Mouse (Mus musculus) ES-E14 (cell line): ENCODE measurements at regions not wholly inside any gene's neighbourhood (a gene's known extent, or its start where the extent isn't known, plus 50 kb on each side); places are given as distances from the start of the nearest gene placed in this dataset.
A peak's percentile ranks its signal among the peaks of the same experiment; 100 is the strongest.
"Not testable (repeated sequence)": the region's sequence is repeated elsewhere in the genome, so short reads cannot be mapped to it uniquely, and the experiment has no call there.

Experiments
- DNase-seq: peaks from one replicate; pipeline ENCODE4 v3.0.0-alpha.2; 2013; ENCODE audit warnings: low read depth, low spot score
- H3K27ac ChIP-seq: 2 replicates; pipeline ENCODE4 v1.5.1; 2012; ENCODE audit warnings: low read depth, mild to moderate bottlenecking, low read length, moderate library complexity, mixed read lengths; ENCODE audit not compliant: poor library complexity, insufficient read depth, severe bottlenecking
- H3K36me3 ChIP-seq: 2 replicates; pipeline ENCODE4 v1.6.1; 2012; ENCODE audit warnings: mild to moderate bottlenecking, low read length, moderate library complexity, mixed read lengths; ENCODE audit not compliant: control insufficient read depth, poor library complexity, insufficient read depth, severe bottlenecking
- H3K4me1 ChIP-seq, 2 experiments: fragments of 150-350 bp in 1 of 2; sonication (generic) in 1 of 2; 2 replicates each; pipeline ENCODE4 v1.6.1; 2012; ENCODE audit warnings: low read length in 2 of 2, mild to moderate bottlenecking in 1 of 2, mixed read lengths in 1 of 2; ENCODE audit not compliant: control insufficient read depth in 2 of 2, insufficient read depth in 2 of 2, poor library complexity in 1 of 2
- H3K4me3 ChIP-seq, 2 experiments: fragments of 150-350 bp in 1 of 2; sonication (generic) in 1 of 2; 2 replicates each; pipeline ENCODE4 v1.5.1; 2012; ENCODE audit warnings: low read length in 2 of 2, low read depth in 1 of 2, mild to moderate bottlenecking in 1 of 2, mixed read lengths in 1 of 2; ENCODE audit not compliant: insufficient read depth in 1 of 2, poor library complexity in 1 of 2, severe bottlenecking in 1 of 2
- H3K9ac ChIP-seq: 2 replicates; pipeline ENCODE4 v1.6.1; 2012; ENCODE audit warnings: low read depth, mild to moderate bottlenecking, low read length, mixed read lengths; ENCODE audit not compliant: poor library complexity, insufficient read depth, severe bottlenecking
- H3K9me3 ChIP-seq: fragments of 150-350 bp; sonication (generic); 2 replicates; pipeline ENCODE4 v1.6.1; 2012; ENCODE audit warnings: low read depth, mild to moderate bottlenecking, low read length; ENCODE audit not compliant: control insufficient read depth, insufficient read depth
- CHD2 ChIP-seq: IDR thresholded peaks from 2 replicates; pipeline ENCODE4 v1.6.1; 2014; ENCODE audit warnings: mild to moderate bottlenecking, low read depth, low read length, inconsistent platforms
- HCFC1 ChIP-seq: IDR thresholded peaks from 2 replicates; pipeline ENCODE4 v1.6.1; 2012; ENCODE audit warnings: low read length, inconsistent platforms, borderline replicate concordance; ENCODE audit not compliant: insufficient read depth
- MAFK ChIP-seq: IDR thresholded peaks from 2 replicates; pipeline ENCODE4 v1.6.1; 2014; ENCODE audit warnings: mild to moderate bottlenecking, low read depth, low read length, inconsistent platforms; ENCODE audit not compliant: insufficient read depth
- ZC3H11A ChIP-seq: IDR thresholded peaks from 2 replicates; pipeline ENCODE4 v1.6.1; 2012; ENCODE audit warnings: low read depth, mild to moderate bottlenecking, inconsistent platforms, low read length, borderline replicate concordance
- ZNF384 ChIP-seq: IDR thresholded peaks from 2 replicates; pipeline ENCODE4 v1.6.1; 2012; ENCODE audit warnings: low read depth, low read length, inconsistent platforms
- in situ Hi-C, 2 experiments: fragments of 600-800 bp; cut with MboI; formaldehyde crosslinking; loops; one replicate each; pipeline ENCODE4 v1.15.1; 2025; ENCODE audit warnings: low sequenced_read_pairs in 2 of 2, inconsistent platforms in 1 of 2; ENCODE audit not compliant: unreplicated experiment in 2 of 2

DNA sequence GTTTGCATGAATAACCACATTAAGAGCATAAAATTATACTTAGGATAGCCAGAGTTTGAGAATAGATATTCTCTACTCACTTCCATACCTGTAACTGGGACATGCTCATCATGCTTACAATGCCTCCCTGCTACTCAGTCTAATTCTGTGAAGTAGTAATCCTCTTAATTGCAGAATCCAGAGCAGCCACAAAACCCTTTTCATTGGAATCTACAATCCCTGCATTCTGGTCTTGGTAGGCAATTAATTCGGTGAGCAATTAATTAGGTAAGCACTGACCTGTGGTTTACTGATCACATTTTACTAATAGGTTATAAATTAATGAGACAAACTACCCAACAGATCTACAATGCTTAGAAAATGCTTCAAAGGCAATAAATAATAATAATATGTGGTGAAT is 316.5 kb upstream of the Sema3a start:
- H3K27ac ChIP-seq: no peak overlapping the region
- H3K9me3 ChIP-seq: no peaks in the 10 kb centered on the region
- TF ChIP-seq ZC3H11A (no peak), MAFK (no peak), ZNF384 (no peak), HCFC1 (no peak), CHD2 (no peak)
- H3K4me3 ChIP-seq: no peak overlapping the region
- H3K9ac ChIP-seq: no peak overlapping the region
- in situ Hi-C loops: no loop called here
- DNase-seq: no peak
- H3K36me3 ChIP-seq: no peaks in the 10 kb centered on the region
- H3K4me1 ChIP-seq: no peaks in the 10 kb centered on the region

DNA sequence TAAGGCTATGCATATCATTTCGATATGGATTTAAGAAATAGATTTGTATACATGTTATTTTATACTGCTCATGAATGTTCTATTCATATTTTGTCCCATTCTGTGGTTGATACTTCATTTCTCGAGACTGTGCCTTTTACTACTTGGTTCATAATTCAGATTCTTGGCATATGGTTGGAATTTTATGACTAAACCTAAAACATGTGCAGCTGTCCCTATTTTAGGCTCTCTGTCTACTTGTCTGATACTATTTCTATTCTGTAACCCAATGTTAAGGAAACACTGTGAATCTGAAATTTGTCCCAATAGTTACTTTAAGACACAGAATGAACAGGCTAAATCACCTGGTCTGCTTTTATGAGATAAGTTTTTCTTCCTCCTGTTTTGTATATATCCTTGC is 315.3 kb upstream of the Sema3a start:
- no peaks in the 10 kb centered on the region for H3K9me3 ChIP-seq
- in situ Hi-C loops: no loop called here
- TF ChIP-seq CHD2: no peak
- TF ChIP-seq HCFC1: no peak
- no peak for TF ChIP-seq ZC3H11A
- TF ChIP-seq MAFK: no peak
- no peak for DNase-seq
- H3K36me3 ChIP-seq: no peaks in the 10 kb centered on the region
- H3K4me3 ChIP-seq: no peak overlapping the region
- no peak overlapping the region for H3K9ac ChIP-seq
- H3K27ac ChIP-seq: no peak overlapping the region
- H3K4me1 ChIP-seq: no peaks in the 10 kb centered on the region

DNA sequence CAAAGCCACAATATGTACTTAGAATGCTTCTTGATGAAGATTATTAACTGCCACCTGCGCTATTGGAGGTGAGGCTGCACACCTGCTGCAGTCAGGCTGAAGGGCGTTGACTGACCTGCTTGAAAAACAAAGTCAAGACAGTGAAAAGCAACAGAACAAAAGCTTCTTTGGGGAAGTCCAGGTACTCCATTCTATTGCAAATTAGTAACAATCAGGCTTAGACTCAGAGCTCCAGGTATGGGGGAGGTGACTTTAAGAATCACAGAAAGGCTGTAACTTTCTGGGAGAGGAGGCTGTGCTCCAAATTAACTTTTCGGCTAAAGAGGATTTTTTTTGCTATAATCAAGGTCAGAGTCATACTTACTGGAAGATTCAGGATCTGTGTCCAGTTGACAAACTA is 278.0 kb upstream of the Sema3a start:
- H3K9me3 ChIP-seq, in situ Hi-C loops, DNase-seq, H3K36me3 ChIP-seq, H3K4me1 ChIP-seq, H3K4me3 ChIP-seq, H3K9ac ChIP-seq: not testable (repeated sequence)
- H3K27ac ChIP-seq: peak overlapping the region; percentile 53; the same call in 1 of the 2 replicates

DNA sequence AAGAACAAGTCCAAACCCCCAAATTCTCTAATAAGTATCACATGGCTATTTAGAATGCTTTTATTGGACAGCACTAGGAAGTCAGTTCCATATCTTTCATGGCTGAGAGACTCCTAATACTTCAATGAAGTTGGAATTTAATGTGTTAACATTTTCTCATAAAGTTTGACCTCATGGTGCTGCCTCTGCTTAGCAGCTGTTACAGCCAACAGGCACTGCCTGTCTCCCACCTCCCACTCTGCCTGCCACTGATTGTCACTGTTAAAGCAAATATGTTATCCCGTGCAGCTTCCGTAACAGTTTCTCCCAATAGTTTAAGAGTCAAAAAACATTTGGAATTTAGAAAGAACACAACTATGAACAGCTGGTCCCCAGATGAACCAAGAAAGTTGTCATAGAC is 268.3 kb upstream of the Sema3a start:
- H3K9ac ChIP-seq: no peak overlapping the region

DNA sequence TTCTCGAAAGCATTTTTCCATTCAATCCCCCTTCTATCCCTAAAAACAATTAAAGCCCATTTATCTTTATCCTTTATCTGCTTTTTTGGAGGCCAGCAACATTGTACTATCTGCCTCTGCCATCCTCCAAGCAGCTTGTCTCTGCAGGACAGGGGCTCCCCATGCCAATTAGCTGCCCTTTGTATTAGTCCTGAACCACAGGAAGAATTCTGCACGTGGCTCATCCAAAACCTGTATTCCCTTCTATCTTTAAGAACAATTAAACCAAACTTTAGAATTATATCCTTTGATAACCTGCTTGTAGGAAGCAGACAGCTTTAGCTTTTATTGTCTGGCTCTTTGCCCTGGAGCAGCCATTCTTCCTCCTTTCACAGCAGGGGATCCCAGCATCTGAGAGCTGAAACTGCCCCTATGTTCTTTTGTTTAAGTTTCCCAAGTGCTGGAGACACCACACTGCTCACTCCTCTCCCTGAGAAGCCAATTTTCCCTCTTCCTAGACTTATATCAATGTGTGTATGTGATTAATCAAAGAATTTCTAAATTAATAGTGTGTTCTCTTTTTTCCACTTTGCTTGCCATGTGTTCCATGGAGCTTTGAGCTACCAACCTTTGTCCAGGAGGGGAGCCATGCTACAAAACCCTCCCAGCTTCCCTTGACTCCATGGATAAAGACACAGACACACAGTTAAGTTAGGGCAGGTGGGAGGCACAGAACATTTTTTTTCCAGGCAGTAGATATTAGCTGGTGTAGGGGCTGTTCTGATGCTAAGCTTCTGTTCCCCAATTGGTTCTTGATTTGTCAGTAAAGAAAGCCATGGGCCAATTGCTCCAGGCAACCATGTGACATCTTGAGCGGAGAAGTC is 256.6 kb upstream of the Sema3a start:
- H3K36me3 ChIP-seq: no peaks in the 10 kb centered on the region
- peak overlapping the region; percentile 31; the same call in 1 of the 2 replicates for H3K27ac ChIP-seq
- H3K9ac ChIP-seq: no peak overlapping the region
- peak; percentile 76 for DNase-seq
- H3K4me1 ChIP-seq: peaks cover 0 to 2% of the 10 kb centered on the region in 2 experiments; a peak in 3 of 4 replicates
- H3K9me3 ChIP-seq: no peaks in the 10 kb centered on the region
- no peak overlapping the region for H3K4me3 ChIP-seq
- no peak for TF ChIP-seq ZNF384
- TF ChIP-seq CHD2: no peak
- TF ChIP-seq HCFC1: no peak
- TF ChIP-seq ZC3H11A: no peak
- no peak for TF ChIP-seq MAFK
- in situ Hi-C loops: no loop called here

More for the DNA sequence above, 268.3 kb upstream of the Sema3a start:
- no peak for TF ChIP-seq HCFC1
- no peak for TF ChIP-seq ZNF384
- no peak for TF ChIP-seq CHD2
- no peak for TF ChIP-seq MAFK
- H3K4me1 ChIP-seq: no peaks in the 10 kb centered on the region
- in situ Hi-C loops: no loop called here
- no peaks in the 10 kb centered on the region for H3K9me3 ChIP-seq
- DNase-seq: no peak
- no peak overlapping the region for H3K4me3 ChIP-seq
- no peak overlapping the region for H3K27ac ChIP-seq
- H3K36me3 ChIP-seq: no peaks in the 10 kb centered on the region
